ENCODE assay signal across 13 mouse cellular contexts in genomic region chr12:28800423-28800822, GRCm38 (mm10). TPM values are rescaled to one million over a fixed set of nuclear protein-coding genes. Genes with fewer than 3 reads are reported as not detected.
A peak's percentile ranks its signal among the peaks of the same experiment; 100 is the strongest.
DNase-seq lines count a peak whose midpoint lies in the region; ATAC-seq and TF ChIP-seq lines count a peak whose summit lies in the region.
"Had no signal": no experiment of that assay in that cellular context is flagged by ENCODE, and none has a peak within 500 bp of the region (broad histone marks: within the 10 kb centered on the region; RNA-seq: fewer than 3 reads in every experiment).

No protein-coding gene starts in this region.

- peaks cover 43% of the 10 kb centered on the region for H3K4me1 ChIP-seq in forebrain, embryonic 12.5 days
- peaks cover 21% of the 10 kb centered on the region for H3K4me1 ChIP-seq in hindbrain, postnatal 0 days (ENCODE audit: insufficient read depth, low read length)
- H3K4me1 ChIP-seq in neural tube, embryonic 14.5 days (ENCODE audit: control insufficient read depth, insufficient read depth, low read length) = peaks cover 7% of the 10 kb centered on the region; the same call in 1 of the 2 replicates

- H3K27ac ChIP-seq in layer of hippocampus, adult 2 months = 0 out of 2 replicates have a peak overlapping the region, but pooled peaks have one; percentile 28
- peak overlapping the region; percentile 78 for H3K27ac ChIP-seq in forebrain, embryonic 12.5 days
- H3K27ac ChIP-seq in hindbrain, postnatal 0 days = peak overlapping the region; percentile 1; the same call in 1 of the 2 replicates
- 0 out of 2 replicates have a peak overlapping the region, but pooled peaks have one; percentile 30 for H3K27ac ChIP-seq in neural tube, embryonic 14.5 days (ENCODE audit: low read depth, low read length)
- H3K27ac ChIP-seq: heart, embryonic 15.5 days had no signal

- no peak for DNase-seq in layer of hippocampus, adult 2 months (ENCODE audit: low spot score in 2 of 2)
- no peak for DNase-seq in layer of hippocampus, postnatal 10 days (ENCODE audit: low spot score in 2 of 2)
- no peak for DNase-seq in hindbrain, postnatal 0 days (ENCODE audit: low spot score)
- DNase-seq in frontal cortex, postnatal 14 days (ENCODE audit: low spot score in 2 of 2) = no peak
- DNase-seq in right cerebral cortex, postnatal 25 days = no peak
- no peak for DNase-seq in urinary bladder, postnatal 25 days (ENCODE audit: low spot score)
- DNase-seq: adrenal gland, postnatal 36 days; lung, postnatal 4 days had no signal

- no peaks in the 10 kb centered on the region for H3K36me3 ChIP-seq in forebrain, embryonic 12.5 days (replicated peaks)
- H3K36me3 ChIP-seq in hindbrain, postnatal 0 days (ENCODE audit: insufficient read depth, low read length) = no peaks in the 10 kb centered on the region
- no peaks in the 10 kb centered on the region for H3K36me3 ChIP-seq in neural tube, embryonic 14.5 days (ENCODE audit: control insufficient read depth, insufficient read depth, low read length)
- H3K36me3 ChIP-seq: heart, embryonic 15.5 days had no signal

- WGBS in forebrain, embryonic 12.5 days = 57% methylated on average over 4 of the region's 4 CpGs
- WGBS in hindbrain, postnatal 0 days = 65% methylated on average over 4 of the region's 4 CpGs
- WGBS in neural tube, embryonic 14.5 days = 65% methylated on average over 4 of the region's 4 CpGs

- no peaks in the 10 kb centered on the region for H3K27me3 ChIP-seq in forebrain, embryonic 12.5 days
- no peaks in the 10 kb centered on the region for H3K27me3 ChIP-seq in hindbrain, postnatal 0 days (ENCODE audit: insufficient read depth, low read length)
- no peaks in the 10 kb centered on the region for H3K27me3 ChIP-seq in neural tube, embryonic 14.5 days (ENCODE audit: control insufficient read depth, insufficient read depth, low read length)
- H3K27me3 ChIP-seq: heart, embryonic 15.5 days; Patski had no signal

- no peak for TF ChIP-seq CTCF in layer of hippocampus, adult 2 months (conservative IDR thresholded peaks at IDR 0.05)
- no peak for TF ChIP-seq CTCF in hindbrain, postnatal 0 days (IDR thresholded peaks at IDR 0.05; ENCODE audit: low read depth)

- H3K4me2 ChIP-seq in forebrain, embryonic 12.5 days = 0 out of 2 replicates have a peak overlapping the region, but pooled peaks have one; percentile 15
- no peak overlapping the region for H3K4me2 ChIP-seq in hindbrain, postnatal 0 days (ENCODE audit: low read depth, low read length)
- no peak overlapping the region for H3K4me2 ChIP-seq in neural tube, embryonic 14.5 days (ENCODE audit: low read depth, low read length)
- H3K4me2 ChIP-seq: heart, embryonic 15.5 days; liver, embryonic 11.5 days had no signal

- no peaks in the 10 kb centered on the region for H3K9me3 ChIP-seq in forebrain, embryonic 12.5 days
- H3K9me3 ChIP-seq in hindbrain, postnatal 0 days (ENCODE audit: low read length) = no peaks in the 10 kb centered on the region
- no peaks in the 10 kb centered on the region for H3K9me3 ChIP-seq in neural tube, embryonic 14.5 days (ENCODE audit: control insufficient read depth, low read length)
- H3K9me3 ChIP-seq: heart, embryonic 15.5 days had no signal

- no peak for ATAC-seq in forebrain, embryonic 12.5 days (ENCODE audit: low FRiP score)
- no peak for ATAC-seq in hindbrain, postnatal 0 days
- ATAC-seq in neural tube, embryonic 14.5 days (ENCODE audit: low read depth) = no peak
- ATAC-seq: Patski had no signal

- H3K9ac ChIP-seq in forebrain, embryonic 12.5 days = no peak overlapping the region; the same call in none of the 2 replicates
- 0 out of 2 replicates have a peak overlapping the region, but pooled peaks have one; percentile 17 for H3K9ac ChIP-seq in hindbrain, postnatal 0 days (replicated peaks; ENCODE audit: low read length)
- peak overlapping the region; percentile 26; the same call in 1 of the 2 replicates for H3K9ac ChIP-seq in neural tube, embryonic 14.5 days (replicated peaks; ENCODE audit: low read depth, low read length)
- H3K9ac ChIP-seq: heart, embryonic 15.5 days had no signal

- no peak overlapping the region for H3K4me3 ChIP-seq in layer of hippocampus, adult 2 months
- H3K4me3 ChIP-seq in forebrain, embryonic 12.5 days (replicated peaks) = no peak overlapping the region
- H3K4me3 ChIP-seq in hindbrain, postnatal 0 days (ENCODE audit: low read length) = no peak overlapping the region
- H3K4me3 ChIP-seq in neural tube, embryonic 14.5 days (ENCODE audit: low read depth, low read length) = no peak overlapping the region
- H3K4me3 ChIP-seq: heart, embryonic 15.5 days had no signal

RNA-seq across cellular contexts. Expression of gene Eipr1, which starts 48.8 kb away (rescaled TPM):
- 10 to 100 TPM; 51.7 to 53.0 TPM for total RNA-seq in layer of hippocampus, adult 2 months (2021)
- total RNA-seq in layer of hippocampus, postnatal 10 days (2021) = 10 to 100 TPM; 41.6 to 47.7 TPM
- polyA plus RNA-seq in forebrain, embryonic 12.5 days (2016; fragmentation: Nextera tagmentation; extraction: Ambion mirVana) = 43.0 and 45.8 TPM in 2 replicates
- total RNA-seq in hindbrain, postnatal 0 days (2014; rRNA removed) = 65.8 and 78.0 TPM in 2 replicates
- 54.9 and 58.4 TPM in 2 replicates for polyA plus RNA-seq in hindbrain, postnatal 0 days (2015; fragmentation: Nextera tagmentation; extraction: Ambion mirVana)
- 72.5 and 77.3 TPM in 2 replicates for polyA plus RNA-seq in neural tube, embryonic 14.5 days (2014; fragmentation: Nextera tagmentation; extraction: Ambion mirVana)

RNA-seq across cellular contexts. Expression of gene Trappc12, which starts 50.2 kb away (rescaled TPM):
- total RNA-seq in layer of hippocampus, adult 2 months (2021) = 10 to 100 TPM; 58.6 to 59.7 TPM
- total RNA-seq in layer of hippocampus, postnatal 10 days (2021) = 10 to 100 TPM; 45.6 to 47.0 TPM
- polyA plus RNA-seq in forebrain, embryonic 12.5 days (2016; fragmentation: Nextera tagmentation; extraction: Ambion mirVana) = 40.4 and 41.5 TPM in 2 replicates
- 54.5 and 66.3 TPM in 2 replicates for total RNA-seq in hindbrain, postnatal 0 days (2014; rRNA removed)
- 34.1 and 34.5 TPM in 2 replicates for polyA plus RNA-seq in hindbrain, postnatal 0 days (2015; fragmentation: Nextera tagmentation; extraction: Ambion mirVana)
- polyA plus RNA-seq in neural tube, embryonic 14.5 days (2014; fragmentation: Nextera tagmentation; extraction: Ambion mirVana) = 43.6 and 46.9 TPM in 2 replicates

Comparison
In these comparisons a context has a peak if more than half of its experiments do, and no peak if none do; other contexts are left out.
1. H3K27ac ChIP-seq: peak in every context shown above with its lines; median percentile 78 in forebrain, embryonic 12.5 days; 30 in neural tube, embryonic 14.5 days; 28 in layer of hippocampus, adult 2 months; 1 in hindbrain, postnatal 0 days.